Mouse (Mus musculus) testis, adult 2 months (tissue): ENCODE measurements around the gene Tefm.

Experiments used
- CTCF ChIP-seq: fragments of 200-500 bp; IDR thresholded peaks from 2 replicates; pipeline ENCODE4 v1.5.1; 2012; ENCODE audit warnings: low read depth, mild to moderate bottlenecking, inconsistent platforms, low read length, moderate library complexity; ENCODE audit not compliant: control insufficient read depth, insufficient read depth, insufficient replicate concordance
- POLR2A ChIP-seq: fragments of 200-500 bp; IDR thresholded peaks from 2 replicates; pipeline ENCODE4 v1.6.1; 2012; ENCODE audit warnings: low read depth, mild to moderate bottlenecking, inconsistent platforms, low read length, moderate library complexity; ENCODE audit not compliant: control insufficient read depth

DNA sequence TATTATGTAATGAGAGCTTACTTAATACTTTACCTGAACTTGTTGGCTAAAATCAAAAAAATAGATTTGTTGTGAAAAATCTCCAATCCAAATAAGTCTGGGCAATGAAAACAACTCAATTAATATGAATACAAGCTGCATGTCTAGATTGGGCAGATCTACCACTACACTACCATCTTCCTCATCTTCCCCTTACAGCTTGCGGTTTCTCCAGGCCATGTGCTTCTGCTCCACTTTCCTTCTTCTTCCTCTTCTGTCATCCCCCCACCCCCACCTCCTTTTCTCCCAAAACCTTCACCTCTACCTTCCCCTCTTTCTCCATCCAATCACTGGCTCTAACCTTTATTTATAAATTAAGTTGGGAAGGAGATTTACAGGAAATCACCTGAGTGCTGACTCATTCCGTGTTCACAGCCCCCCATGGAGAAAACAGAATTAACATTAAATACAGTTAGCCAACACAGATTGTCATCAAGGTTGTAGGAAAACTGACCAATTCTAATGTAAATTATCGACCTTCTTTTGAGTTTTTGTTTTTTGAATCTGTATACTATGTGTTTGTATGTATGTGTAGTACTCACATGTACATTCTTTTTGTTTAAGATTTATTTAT, 43.4 kb downstream of the Tefm start:
- TF ChIP-seq CTCF (no peak), POLR2A (no peak)
